Mouse (Mus musculus) megakaryocyte progenitor cell, adult 5-6 weeks (primary cell): Measurements from ENCODE around the gene Zhx3. TPM values are rescaled to one million over a fixed set of nuclear protein-coding genes. Genes with fewer than 3 reads are reported as not detected.
A peak's percentile ranks its signal among the peaks of the same experiment; 100 is the strongest.

Experiments
- ATAC-seq: replicated peaks from 2 replicates; pipeline ENCODE4 v1.8.0; 2016; ENCODE audit warnings: mild to moderate bottlenecking, moderate TSS enrichment, inconsistent platforms; ENCODE audit not compliant: poor library complexity
- total RNA-seq, 2 experiments: library from RNA; stranded (forward) in 1 of 2; stranded (reverse) in 1 of 2; fragments of 157-497, 149-512 nt in 1 of 2; fragments of 200-1000 nt in 1 of 2; gene quantifications; 2 replicates each; pipeline versions ENCODE4 v1.2.3 to v1.2.4; 2015 to 2017

The Zhx3 gene
- total RNA-seq, 2 experiments from 2014 or later, result 3.1 to 5.9 TPM

- ATAC-seq, result no peak
These were observed 11.1 kb upstream of the Zhx3 start for GRCm38 (mm10) chr2:160883912-160884311.

- no peak for ATAC-seq
These were observed 9.6 kb upstream of the Zhx3 start for GRCm38 (mm10) chr2:160882436-160882835.

GRCm38 (mm10) chr2:160881462-160882101, 8.8 kb upstream of the Zhx3 start:
- ATAC-seq, result 0 out of 2 replicates have a peak, but pooled peaks have one; percentile 30

- ATAC-seq, result no peak
These were observed 7.8 kb upstream of the Zhx3 start, which contains the start of gene Lpin3 for GRCm38 (mm10) chr2:160880453-160881195. TSS of gene Lpin3 (plus strand) at chr2:160880670.

GRCm38 (mm10) chr2:160876115-160876514, 3.3 kb upstream of the Zhx3 start:
- ATAC-seq, result no peak

GRCm38 (mm10) chr2:160874231-160874877, 1.6 kb upstream of the Zhx3 start:
- no peak for ATAC-seq

- peak; percentile 62 for ATAC-seq
These were observed 403 bp downstream of the Zhx3 start for GRCm38 (mm10) chr2:160872395-160872794.

GRCm38 (mm10) chr2:160871310-160871709, 1.5 kb downstream of the Zhx3 start:
- no peak for ATAC-seq

- ATAC-seq, result no peak
These were observed 3.4 kb downstream of the Zhx3 start for GRCm38 (mm10) chr2:160869446-160869845.

GRCm38 (mm10) chr2:160865266-160865665, 7.5 kb downstream of the Zhx3 start:
- no peak for ATAC-seq

GRCm38 (mm10) chr2:160864112-160864511, 8.7 kb downstream of the Zhx3 start:
- ATAC-seq, result peak; percentile 88

GRCm38 (mm10) chr2:160860363-160860762, 12.4 kb downstream of the Zhx3 start:
- peak; percentile 69 for ATAC-seq

- no peak for ATAC-seq
These were observed 16.3 kb downstream of the Zhx3 start for GRCm38 (mm10) chr2:160856359-160857102.

GRCm38 (mm10) chr2:160854687-160855086, 18.1 kb downstream of the Zhx3 start:
- ATAC-seq, result no peak

- no peak for ATAC-seq
These were observed 22.4 kb downstream of the Zhx3 start for GRCm38 (mm10) chr2:160850360-160850759.

GRCm38 (mm10) chr2:160849617-160850240, 23.1 kb downstream of the Zhx3 start:
- ATAC-seq, result peak; percentile 66

GRCm38 (mm10) chr2:160848186-160848585, 24.6 kb downstream of the Zhx3 start:
- ATAC-seq, result no peak

- no peak for ATAC-seq
These were observed 25.1 kb downstream of the Zhx3 start for GRCm38 (mm10) chr2:160847664-160848063.

- ATAC-seq, result no peak
These were observed 32.0 kb downstream of the Zhx3 start for GRCm38 (mm10) chr2:160840838-160841237.

- no peak for ATAC-seq
These were observed 62.0 kb downstream of the Zhx3 start for GRCm38 (mm10) chr2:160810802-160811201.

- no peak for ATAC-seq
These were observed 62.4 kb downstream of the Zhx3 start for GRCm38 (mm10) chr2:160810376-160810775.
